Mouse (Mus musculus) CD4-positive, CD25-positive, alpha-beta regulatory T cell, adult 4 months (primary cell): ENCODE results near the gene Hectd4. TPM values are rescaled to one million over a fixed set of nuclear protein-coding genes. Genes with fewer than 3 reads are reported as not detected.

Source experiments
- ATAC-seq: one replicate; pipeline ENCODE4 v1.8.0; 2017
- polyA plus RNA-seq, 2 experiments: library from polyadenylated mRNA; unstranded; fragments of 100-300 nt; shearing (Covaris generic); gene quantifications; one replicate each; pipeline ENCODE4 v1.2.1; 2017

Hectd4 gene
- polyA plus RNA-seq, 2 experiments from 2014 or later = 8.8 to 9.8 TPM

DNA sequence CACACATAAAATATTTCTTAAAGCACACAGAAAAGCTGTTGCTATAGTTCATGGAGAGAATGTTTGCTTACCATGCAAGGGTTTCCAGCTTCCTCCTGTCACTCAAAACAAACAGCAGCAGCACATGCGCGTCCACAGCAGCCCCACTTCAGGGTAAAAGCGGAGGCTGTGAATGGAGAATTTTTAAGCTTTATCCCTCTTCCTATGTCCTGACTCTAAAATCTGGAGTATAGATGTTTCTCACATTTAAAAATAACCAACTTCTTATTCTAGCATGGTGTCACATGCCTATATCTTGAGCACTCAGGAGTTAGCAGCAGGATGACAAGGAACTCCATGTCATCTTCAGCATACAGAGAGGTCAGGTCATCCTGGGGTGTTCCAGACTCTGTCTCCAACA is 70.3 kb downstream of the Hectd4 start:
- ATAC-seq = no peak

DNA sequence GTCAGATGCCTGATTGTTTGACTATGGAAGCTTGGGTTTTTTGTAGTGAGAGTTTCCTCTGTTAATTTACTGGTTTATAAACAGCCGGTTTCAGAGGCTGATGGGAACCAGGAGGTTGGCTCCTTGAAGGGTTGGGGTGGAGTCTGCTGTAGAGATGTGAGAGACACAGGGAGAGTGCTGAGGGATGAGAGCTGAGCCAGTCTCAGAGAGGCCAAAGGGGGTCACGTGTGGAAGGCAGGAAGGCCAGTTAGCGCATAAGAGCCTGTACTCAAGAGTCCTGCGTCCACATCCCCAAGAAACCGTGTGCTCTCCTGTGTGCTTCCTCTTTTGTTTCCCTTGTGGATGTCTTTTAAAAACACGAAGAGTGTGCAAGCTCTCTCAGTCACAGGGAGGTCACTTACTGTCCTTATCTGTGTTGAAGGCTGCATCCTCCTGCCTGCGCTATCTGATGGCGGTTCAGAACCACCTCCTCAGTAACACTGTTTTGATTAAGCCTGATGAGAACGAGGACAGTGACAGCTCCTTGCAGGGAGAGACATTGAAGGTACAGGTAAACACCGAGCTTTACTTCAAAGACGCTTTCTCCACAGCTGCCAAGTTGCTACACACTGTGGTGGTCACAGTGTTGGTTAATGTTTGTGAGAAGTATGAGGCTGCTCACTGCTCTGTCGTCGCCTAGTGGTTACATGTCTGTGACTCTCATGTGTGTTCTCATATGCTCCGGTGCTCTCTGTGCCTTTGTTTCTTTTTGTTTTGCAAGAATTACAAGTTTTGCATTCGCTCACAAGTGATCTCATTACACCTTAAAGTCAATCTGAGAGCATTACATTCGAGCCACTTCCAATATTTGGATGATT is 72.5 kb downstream of the Hectd4 start:
- ATAC-seq = no peak

DNA sequence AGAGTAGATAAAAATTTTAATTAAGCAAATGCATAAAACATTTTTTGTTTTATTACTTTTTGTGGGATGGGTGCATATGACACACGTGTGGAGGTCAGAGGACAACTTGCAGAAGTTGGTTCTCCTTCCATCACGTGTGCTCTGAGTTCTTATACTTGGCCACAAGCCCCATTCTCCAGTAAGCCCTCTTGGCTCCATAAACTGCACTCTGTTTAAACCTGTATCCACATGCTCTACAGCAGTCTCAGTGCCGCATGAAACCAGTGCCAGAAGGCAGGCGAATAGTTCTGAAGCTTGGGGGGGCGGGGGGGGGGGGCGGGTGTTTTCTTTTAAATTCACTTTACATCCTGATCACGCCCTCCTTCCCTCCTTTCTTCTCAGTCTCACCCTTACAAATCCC is 85.0 kb downstream of the Hectd4 start:
- no peak for ATAC-seq

DNA sequence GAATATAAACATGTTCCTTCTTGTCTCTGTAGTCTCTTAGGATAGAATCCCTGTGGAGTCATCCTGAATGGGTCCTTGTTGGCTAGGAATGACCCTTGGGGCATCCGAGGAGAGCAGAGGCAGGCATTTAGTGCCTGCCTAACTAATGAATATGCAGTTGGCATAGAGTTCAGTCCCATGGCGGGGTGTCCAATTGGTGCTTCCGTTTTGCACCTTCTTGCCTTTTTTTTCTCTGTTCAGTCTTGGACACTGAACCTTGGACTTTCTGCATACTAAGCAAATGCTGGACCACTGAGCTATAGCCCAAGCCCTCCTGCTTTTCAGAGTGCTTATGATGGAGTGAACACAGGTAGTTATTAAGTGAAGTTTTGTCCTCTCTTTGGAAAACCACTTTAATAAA is 87.6 kb downstream of the Hectd4 start:
- no peak for ATAC-seq

DNA sequence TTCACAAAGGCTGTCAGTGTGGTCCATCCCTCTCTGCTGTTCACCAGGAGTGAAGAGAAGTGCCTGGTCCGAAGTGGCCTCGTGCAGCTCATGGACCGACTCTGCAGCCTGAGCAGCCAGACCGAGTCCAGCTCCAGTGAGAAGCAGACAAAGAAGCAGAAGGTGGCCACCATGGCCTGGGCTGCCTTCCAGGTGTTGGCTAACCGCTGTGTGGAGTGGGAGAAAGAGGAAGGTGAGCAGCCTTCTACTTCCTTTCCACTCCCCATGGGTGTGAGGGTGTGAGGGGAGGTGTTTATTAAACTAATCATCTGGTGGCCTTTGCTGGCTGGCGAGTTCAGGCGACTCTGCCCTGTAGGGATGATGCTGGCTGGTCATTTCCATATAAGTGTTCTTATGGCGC is 91.6 kb downstream of the Hectd4 start:
- no peak for ATAC-seq

DNA sequence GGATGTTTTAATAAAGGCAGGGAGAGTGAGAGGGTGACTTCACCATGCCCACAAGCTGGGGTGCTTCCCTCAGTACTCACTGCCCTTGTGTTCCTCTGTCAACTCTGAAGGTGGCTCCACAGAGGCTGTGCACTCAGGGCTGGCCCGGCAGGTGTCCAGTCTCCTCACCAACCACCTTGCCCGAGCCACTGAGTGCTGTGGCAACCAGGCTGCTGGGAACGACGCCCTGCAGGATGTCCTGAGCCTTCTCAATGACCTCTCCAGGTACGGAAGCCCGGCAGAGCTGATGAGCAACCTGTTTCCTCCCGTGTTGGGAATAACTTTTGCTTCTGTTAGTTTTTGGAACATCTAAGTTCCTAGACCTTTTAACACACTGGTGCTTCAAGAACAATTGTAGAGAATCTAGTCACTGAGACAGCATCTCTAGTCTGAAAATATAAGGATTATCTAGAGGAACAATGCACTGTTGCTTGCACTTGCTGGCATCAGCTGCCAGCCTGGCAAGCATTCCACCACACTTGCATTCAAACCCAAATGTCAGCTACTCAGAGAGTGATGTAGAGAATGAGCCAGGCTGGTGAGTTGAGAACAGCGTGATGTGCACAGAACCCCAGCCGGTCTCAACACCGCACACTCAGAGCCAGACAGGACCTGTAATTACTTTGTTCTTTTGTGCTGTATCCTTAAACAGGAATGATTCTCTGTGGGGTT is 93.9 kb downstream of the Hectd4 start:
- ATAC-seq = no peak

DNA sequence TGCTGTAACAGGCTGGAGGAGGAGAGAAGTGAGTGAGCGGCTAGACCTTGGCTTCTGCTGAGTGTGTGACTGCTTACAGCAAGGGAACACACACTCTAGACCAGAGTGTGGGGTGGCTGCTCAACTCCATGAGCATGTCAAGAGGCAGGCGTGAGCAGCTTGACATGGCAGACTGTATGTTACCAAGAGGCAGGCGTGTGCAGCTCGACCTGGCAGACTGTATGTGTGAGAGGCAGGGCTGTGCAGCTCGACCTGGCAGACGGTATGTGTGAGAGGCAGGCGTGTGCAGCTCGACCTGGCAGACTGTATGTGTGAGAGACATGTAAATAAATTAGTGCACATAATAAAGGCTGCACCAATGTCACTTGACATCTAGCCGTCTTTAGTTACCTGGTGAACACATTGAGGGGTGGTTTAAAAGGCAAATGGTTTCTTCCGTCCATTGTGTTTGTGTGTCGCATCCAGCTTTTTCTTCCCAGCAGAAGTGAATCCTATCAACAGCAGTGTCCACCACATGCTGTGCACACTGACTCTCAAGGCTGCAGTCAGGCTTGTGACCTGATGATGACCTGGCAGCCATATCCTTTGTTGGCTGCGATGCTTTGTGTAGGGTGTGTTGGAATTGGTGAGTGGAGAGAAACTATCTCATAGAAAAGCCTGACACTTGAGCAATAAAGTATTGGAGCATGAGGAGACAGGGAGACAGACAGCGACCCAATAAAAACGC is 106.2 kb downstream of the Hectd4 start:
- no peak for ATAC-seq

DNA sequence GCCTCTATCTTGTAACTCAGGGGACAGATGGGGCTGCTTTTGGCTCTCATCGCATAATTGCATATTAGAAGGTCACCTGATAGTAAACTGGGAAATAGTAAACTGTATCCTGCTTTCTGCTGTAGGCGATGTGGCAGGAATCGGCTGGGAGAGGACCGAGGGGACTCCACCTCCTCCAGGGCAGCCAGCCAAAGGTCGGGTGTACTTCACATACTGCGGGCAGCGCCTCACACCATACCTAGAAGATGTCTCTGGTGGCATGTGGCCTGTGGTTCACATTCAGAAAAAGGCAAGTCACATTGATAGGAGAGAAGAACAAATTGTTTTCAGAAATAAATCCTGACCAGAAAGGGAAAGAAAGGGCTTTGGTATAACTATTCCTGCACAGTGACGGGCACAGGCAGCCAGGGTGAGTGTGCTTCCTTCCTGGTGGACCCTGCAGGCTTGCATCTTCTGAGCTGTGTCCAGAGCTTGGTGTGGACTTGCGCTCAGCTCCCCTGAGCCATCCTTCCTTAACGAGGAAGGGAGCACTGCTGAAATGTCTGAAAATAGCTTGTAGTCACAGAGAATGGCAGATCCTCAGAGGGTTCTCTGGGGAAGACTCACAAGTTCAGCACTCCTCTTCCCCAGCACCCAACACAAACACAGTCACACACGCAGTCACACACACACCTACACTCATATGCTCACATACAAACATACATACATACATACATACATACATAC is 109.5 kb downstream of the Hectd4 start:
- ATAC-seq = peak; percentile 30

DNA sequence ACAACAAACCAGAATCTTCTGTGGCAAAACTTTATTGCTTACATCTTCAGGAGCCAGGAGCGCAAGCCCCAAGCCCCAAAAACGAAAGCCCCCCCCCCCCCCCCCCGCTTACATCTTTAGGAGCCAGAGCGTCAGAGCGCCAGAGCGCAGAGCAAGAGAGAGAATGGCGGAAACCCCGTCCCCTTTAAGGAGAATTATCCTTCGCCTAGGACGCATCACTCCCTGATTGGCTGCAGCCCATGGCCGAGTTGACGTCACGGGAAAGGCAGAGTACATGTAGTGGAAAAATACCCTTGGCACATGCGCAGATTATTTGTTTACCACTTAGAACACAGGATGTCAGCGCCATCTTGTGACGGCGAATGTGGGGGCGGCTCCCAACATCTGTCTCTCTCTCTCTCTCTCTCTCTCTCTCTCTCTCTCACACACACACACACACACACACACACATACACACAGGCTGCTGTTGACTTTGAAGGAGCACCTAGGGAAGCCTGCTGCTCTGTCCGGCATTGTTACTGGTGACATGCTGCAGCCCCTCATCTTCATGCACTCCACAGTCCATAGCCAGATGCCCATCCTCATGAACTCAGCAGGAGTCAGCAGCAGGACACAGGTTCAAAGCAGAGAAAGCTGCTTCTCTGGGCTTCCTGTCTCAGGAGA is 110.3 kb downstream of the Hectd4 start:
- peak; percentile 44 for ATAC-seq

DNA sequence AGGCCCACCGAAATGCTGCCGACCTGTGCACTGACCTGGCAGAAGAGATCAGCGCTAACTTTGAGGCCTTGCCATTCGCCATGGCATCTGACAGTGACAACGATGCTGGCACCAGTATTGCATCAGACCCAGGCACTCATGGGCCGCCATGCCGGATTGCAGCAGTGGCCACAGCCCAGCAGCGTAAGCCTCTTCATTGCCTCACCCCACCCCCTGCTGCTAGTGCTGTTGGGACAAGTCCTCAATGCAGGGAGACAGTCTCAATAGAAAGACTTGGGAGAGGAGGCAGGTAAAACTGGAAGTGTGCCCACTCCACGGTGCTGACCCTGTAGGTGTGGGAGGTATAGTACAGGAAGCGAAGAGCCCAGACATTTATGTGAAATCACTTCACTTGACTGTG is 111.7 kb downstream of the Hectd4 start:
- ATAC-seq = no peak

DNA sequence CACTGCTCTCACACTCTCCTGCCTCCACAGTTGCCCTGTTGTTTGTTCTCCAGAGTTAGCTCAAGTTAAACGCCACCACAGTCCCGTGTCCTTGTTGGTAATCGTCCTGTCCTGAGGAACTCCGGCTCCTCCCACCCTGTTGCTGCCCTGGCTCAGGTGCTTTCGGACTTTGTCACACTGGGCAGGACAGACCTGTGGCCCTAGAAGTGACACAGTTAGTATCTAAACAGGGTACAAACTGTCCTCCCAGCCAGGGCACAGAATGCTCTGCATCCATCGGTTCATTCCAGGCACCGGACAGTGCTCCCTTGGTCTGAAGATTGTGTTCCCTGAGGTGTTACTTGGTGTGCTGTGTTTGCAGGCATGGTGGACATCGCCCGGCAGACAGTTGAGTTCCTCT is 114.0 kb downstream of the Hectd4 start:
- no peak for ATAC-seq

DNA sequence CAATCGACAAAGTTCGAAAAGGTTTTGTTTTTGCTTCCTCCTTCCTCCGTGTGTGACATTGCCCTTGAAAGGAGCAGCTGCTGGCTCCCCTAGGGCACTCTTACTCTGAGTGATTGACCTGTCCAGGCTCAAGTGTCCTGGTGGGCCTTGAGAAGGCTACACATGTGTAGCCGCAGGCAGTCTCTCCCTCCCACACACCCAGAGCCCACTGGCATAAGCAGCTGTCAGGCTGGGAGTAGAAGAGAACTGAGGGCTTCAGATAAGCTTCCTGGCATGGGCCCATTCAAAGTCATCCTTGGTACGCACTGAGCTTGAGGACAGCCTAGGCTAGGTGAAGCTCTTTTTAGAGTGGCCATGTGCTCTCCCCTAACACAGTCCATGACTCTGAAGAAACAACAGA is 114.4 kb downstream of the Hectd4 start:
- no peak for ATAC-seq

DNA sequence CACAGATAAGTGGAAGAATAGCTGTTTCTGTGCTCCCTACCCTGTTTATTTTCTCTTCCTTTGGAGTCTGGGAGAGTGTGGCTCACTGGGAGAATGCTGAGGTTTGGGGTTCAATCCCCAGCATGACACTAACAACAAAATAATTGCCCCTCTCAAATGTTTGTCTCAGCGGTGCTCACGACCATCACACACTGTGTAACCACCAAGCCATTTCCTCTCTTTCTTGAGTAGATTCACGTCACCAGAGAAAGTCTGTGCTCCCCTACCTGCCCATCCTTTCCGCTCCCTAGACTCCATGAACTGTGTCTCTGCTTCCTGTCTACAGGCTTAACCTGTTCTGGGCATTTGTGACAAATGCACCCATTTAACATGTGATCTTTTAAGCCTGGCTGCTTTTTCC is 115.4 kb downstream of the Hectd4 start:
- peak; percentile 84 for ATAC-seq

DNA sequence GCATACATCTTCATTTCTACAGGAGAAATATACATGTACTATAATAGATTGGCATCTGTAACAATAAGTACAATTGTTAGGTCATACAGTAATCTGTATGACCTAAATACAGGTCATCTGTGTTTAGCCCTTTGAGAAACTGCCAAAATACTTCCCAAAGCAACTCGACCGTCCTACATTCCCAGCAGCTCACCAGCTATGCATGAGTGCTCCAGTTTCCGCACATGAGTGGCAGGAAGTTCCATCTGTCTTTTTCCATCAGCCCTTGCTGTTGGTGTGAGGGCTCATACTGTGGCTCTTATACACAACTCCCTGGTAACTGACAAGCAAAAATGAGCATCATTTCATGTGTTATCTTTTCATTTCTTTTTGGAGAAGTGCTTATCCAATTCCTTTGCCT is 116.0 kb downstream of the Hectd4 start:
- ATAC-seq = no peak

DNA sequence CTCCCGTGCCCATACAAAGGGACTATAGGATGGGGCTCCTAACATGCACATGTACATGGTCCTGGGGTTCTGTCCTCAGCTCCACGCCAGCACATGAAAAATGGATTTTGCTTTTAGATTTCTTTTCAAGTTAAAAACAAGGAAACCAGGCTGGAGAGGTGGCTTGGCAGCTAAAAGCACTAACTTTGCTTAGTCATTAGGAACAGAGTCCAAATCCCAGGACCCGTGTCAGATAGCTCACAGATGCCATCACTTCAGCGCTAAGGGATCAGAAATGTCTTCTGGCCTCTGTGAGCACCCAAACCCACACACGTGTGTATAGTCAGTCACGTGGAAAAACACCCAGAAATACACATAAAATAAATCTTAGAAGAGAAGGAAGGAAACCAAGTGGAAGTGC is 116.8 kb downstream of the Hectd4 start:
- ATAC-seq = no peak

DNA sequence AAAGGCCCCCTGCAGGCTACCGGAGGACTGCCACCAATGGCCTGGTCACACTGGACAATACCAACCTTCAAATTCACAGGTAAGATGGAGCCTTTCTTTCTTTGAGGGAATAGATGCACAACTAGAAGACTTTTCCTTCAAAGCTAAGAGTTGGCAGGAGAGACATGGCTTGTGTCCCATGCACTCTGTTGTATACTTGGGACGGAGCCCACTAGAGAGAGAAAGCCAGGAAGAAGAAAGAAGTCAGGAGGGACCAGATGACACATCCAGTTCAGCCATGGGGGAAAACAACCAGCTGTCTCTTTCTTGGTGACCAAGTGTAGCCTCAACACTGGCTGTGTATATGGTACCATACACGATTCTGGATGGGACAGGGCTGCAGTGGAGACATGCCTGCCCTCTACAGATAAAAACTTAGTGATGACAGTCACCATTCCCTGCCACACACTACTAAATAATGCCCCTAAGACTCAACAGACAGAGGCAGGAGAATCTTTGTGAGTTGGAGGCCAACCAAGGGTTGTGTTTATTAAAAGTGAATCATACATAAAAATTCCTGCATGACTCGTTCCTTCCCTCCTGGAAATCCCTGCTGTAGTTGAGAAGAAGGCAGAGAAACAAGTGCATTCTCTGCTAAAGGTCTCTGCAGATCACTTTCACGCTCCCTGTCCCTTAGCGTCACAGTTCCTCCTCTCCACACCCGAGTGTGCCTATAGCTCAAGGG is 119.7 kb downstream of the Hectd4 start:
- no peak for ATAC-seq

DNA sequence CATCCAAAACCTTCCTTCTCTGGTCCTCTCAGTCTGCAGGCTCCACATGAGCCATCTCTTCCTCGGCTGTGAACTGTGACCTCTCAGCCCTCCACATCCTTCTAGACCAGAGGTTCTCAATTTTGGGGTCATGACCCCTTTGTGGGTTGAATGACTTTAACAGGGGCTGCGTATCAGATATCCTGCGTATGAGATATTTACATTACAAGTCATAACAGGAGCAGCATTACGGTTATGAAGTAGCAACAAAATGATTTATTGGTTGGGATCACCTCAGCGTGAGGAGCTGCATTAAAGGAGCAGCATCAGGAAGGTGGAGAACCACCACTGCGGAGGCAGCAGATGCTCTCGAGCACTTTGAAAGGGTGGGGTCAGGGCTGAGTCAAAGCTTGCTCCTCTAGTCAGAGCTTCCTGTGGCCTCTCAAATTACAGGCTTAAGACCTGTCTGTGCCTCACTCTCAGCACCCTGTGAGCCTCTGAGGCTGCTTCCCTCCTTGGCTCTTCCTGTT is 121.0 kb downstream of the Hectd4 start:
- ATAC-seq = peak; percentile 95

DNA sequence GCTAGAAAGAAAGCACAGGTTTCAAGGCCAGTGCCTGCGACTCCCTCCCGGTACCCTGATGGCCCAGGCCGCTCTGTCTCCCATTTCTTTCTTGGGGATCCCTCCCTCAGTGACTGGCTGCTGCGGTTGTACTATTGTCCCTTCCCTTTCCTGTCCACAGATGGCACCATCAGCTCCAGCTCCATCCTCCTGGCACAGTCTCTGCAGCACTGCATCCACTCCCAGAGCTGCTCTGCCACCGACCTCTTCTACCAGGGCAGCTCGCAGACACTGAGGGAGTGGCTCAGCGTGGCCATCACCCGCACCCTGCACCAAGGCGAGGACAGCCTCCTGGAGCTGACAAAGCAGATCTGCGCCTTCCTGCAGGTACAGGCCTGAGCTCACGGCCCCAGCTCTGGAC is 122.5 kb downstream of the Hectd4 start:
- no peak for ATAC-seq

DNA sequence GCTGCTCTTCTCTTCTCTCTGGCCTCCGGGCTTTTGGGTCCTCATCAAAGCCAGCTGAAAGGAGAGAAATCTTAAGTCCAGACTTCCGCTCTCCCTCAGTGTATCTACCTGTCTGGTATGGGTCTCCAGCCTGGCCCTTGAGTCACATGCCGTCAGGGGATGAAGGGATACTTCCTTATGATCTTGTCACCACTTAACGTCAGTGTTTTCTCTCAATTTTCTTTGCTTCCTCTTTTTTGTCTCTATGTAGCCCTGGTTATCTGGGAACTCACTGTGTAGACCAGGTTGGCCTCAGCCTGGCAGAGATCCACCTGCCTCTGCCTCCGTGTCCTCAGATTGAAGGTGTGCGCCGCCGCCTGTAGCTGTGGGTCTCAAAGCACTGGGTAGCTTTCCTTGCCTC is 124.0 kb downstream of the Hectd4 start:
- ATAC-seq = no peak

DNA sequence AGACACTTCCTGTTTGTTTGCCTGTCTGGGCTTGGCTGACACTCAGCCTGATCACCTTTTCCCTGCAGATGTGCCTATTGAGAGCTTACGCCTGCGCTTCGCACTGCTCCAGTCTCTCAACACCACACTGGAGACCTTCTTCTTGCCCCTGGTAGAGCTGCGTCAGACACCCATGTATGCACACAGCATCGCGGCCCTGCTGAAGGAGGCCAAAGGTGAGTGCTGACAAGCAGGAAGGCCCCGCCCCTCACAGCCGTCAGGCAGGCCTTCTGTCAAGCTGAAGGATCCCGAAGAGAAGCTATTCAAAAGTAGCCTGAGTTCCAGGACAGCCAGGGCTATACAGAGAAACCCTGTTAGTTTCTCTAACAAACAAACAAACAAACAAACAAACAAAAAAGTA is 139.2 kb downstream of the Hectd4 start:
- no peak for ATAC-seq

DNA sequence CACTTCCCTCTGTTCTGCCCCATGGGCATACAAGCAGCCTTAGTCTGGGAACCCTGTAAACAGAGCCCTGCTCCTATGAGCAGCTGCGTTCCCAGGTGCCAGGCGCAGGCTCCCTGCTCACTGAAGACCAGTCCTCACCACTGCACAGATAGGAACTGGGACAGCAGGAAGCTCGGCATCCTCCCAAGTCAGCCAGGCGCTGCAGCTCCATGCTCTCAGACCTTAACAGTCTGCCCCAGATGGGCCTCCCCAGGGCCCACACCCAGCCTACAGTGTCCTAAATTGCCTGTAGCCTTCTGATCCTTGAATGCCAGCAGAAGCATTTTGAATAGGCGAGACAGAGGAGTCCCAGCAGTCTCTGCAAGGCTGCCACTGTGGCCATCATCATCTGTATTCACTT is 141.7 kb downstream of the Hectd4 start:
- no peak for ATAC-seq
